Mouse (Mus musculus): ENCODE results near the gene Ifitm2. TPM values are rescaled to one million over a fixed set of nuclear protein-coding genes. Genes with fewer than 3 reads are reported as not detected.
A peak's percentile ranks its signal among the peaks of the same experiment; 100 is the strongest.

Ifitm2 gene
- total and polyA plus RNA-seq, 3 experiments: 213 to 317 TPM; not detected in 1

DNA sequence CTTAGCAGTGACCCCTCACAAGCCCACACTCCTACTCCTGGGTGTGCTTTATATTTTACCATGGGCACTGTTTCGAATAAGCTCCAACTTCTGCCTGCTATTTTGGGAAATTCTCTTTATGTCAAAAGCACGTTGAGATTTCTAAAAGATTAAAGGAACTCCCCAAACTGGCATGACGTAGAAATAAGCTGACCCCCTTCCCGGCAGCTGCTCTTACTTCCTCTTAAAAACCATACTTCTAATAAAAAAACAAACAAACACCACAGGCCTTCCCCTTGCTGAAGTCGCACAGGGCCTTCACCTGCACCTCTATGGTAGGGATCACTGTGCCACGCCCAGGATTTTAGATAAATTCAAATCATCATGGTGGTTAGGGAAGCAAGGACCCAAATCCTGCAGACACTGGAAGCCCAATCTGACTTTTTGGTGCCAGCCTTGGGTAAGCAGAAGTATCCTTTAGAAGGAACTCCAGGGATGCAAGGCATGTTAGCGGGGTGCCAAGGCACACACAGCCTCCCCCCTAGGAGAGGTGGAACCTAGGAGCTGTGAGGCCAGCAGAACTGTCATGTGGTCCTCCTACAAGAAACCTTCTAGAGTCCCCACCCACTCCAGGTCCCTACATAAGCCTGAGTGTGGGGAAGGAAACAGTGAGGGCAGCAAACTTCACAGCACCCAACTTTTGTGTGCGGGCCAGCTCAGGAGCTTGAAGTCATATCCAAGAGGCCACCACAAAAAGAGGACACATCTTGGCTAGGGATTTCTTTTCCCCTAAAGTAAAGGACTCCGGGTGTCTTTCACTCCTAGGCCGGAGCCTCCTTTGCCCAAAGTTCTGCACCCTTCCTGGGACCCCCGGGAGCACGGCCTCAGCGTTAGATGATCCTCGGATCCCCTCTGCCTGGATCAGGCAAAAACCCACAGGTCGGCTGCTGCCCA lies 1.7 kb downstream of the Ifitm2 start:
- Histone ChIP-seq H3K27ac (ENCODE audit: control insufficient read depth, low read depth, low read length) (peak overlapping the region; percentile 22; the same call in 1 of the 2 replicates), H3K27me3 (ENCODE audit: control insufficient read depth in 1 of 2, insufficient read depth in 2 of 2, low read length in 2 of 2) (no peaks in the 10 kb centered on the region), H3K4me3 (ENCODE audit: control insufficient read depth in 1 of 2, insufficient read depth in 1 of 2, low read depth in 2 of 2, low read length in 2 of 2) (peak overlapping the region; percentile 69 to 70), H3K4me1 (ENCODE audit: control insufficient read depth in 1 of 2, insufficient read depth in 2 of 2, low read length in 2 of 2) (peaks cover 0 to 21% of the 10 kb centered on the region in 2 experiments; a peak in 3 of 4 replicates), H3K9ac (ENCODE audit: control insufficient read depth, low read depth, low read length, poor library complexity, severe bottlenecking) (peak overlapping the region; percentile 46), H3K79me2 (ENCODE audit: control insufficient read depth, insufficient read depth, low read length, poor library complexity) (peaks cover 29% of the 10 kb centered on the region), H3K36me3 (ENCODE audit: control insufficient read depth in 1 of 2, insufficient read depth in 2 of 2, low read length in 2 of 2) (peaks cover 0 to 14% of the 10 kb centered on the region in 2 experiments; a peak in 2 of 4 replicates), H3K9me3 (replicated peaks; ENCODE audit: insufficient read depth, low read length) (no peaks in the 10 kb centered on the region)
- peak; percentile 58 for DNase-seq (ENCODE audit: low read depth, low spot score)
- TF ChIP-seq HCFC1 (IDR thresholded peaks at IDR 0.05; ENCODE audit: low read depth, low read length) (peak; percentile 33; the same call in 1 of the 2 replicates), MXI1 (IDR thresholded peaks at IDR 0.05; ENCODE audit: low read depth, low read length) (peak; percentile 76), USF2 (IDR thresholded peaks at IDR 0.05; ENCODE audit: borderline replicate concordance in 1 of 2, insufficient read depth in 1 of 2, low read depth in 1 of 2, low read length in 2 of 2) (no peak), MAX (IDR thresholded peaks at IDR 0.05; ENCODE audit: low read length) (no peak), MYC (IDR thresholded peaks at IDR 0.05; ENCODE audit: low read depth, low read length) (no peak), CTCF (IDR thresholded peaks at IDR 0.05 in 2 of 3, conservative IDR thresholded peaks at IDR 0.05 in 1 of 3; ENCODE audit: control insufficient read depth in 1 of 3, insufficient read depth in 1 of 3, low read depth in 2 of 3, low read length in 3 of 3, poor library complexity in 1 of 3, severe bottlenecking in 1 of 3) (no peak), GABPA (IDR thresholded peaks at IDR 0.05; ENCODE audit: low read depth, low read length) (no peak), MAFK (IDR thresholded peaks at IDR 0.05; ENCODE audit: borderline replicate concordance, low read depth, low read length) (no peak), JUND (IDR thresholded peaks at IDR 0.05; ENCODE audit: low read depth, low read length) (no peak), UBTF (IDR thresholded peaks at IDR 0.05; ENCODE audit: borderline replicate concordance, insufficient read depth, low read depth, low read length) (no peak), ZKSCAN1 (IDR thresholded peaks at IDR 0.05; ENCODE audit: low read depth, low read length) (no peak), ETS1 (IDR thresholded peaks at IDR 0.05; ENCODE audit: low read depth, low read length) (peak; percentile 86), POLR2AphosphoS2 (IDR thresholded peaks at IDR 0.05; ENCODE audit: low read length) (no peak), ZNF384 (IDR thresholded peaks at IDR 0.05; ENCODE audit: low read depth, low read length) (no peak), POLR2A (IDR thresholded peaks at IDR 0.05; ENCODE audit: control insufficient read depth in 1 of 2, insufficient read depth in 1 of 2, low read depth in 1 of 2, low read length in 2 of 2, poor library complexity in 1 of 2) (0 out of 4 replicates have a peak, but pooled peaks of 1 of the 2 experiments have one; percentile 24), MAZ (IDR thresholded peaks at IDR 0.05; ENCODE audit: low read depth, low read length) (no peak), ZMIZ1 (IDR thresholded peaks at IDR 0.05; ENCODE audit: low read depth, low read length) (no peak), ELF1 (IDR thresholded peaks at IDR 0.05; ENCODE audit: low read depth, low read length) (peak; percentile 37; the same call in 1 of the 2 replicates), RCOR1 (IDR thresholded peaks at IDR 0.05; ENCODE audit: low read depth, low read length) (no peak), NELFE (IDR thresholded peaks at IDR 0.05; ENCODE audit: low read depth, low read length) (no peak), SIN3A (IDR thresholded peaks at IDR 0.05; ENCODE audit: low read length) (peak; percentile 88), E2F4 (IDR thresholded peaks at IDR 0.05; ENCODE audit: borderline replicate concordance, low read depth, low read length) (no peak), MEF2A (IDR thresholded peaks at IDR 0.05; ENCODE audit: extremely low read depth, insufficient replicate concordance, low read depth, low read length, poor library complexity, severe bottlenecking) (0 out of 2 replicates have a peak, but pooled peaks have one; percentile 60), MYB (IDR thresholded peaks at IDR 0.05; ENCODE audit: low read depth, low read length) (no peak), NRF1 (IDR thresholded peaks at IDR 0.05; ENCODE audit: insufficient read depth, low read depth, low read length, poor library complexity, severe bottlenecking) (no peak), POLR2AphosphoS5 (IDR thresholded peaks at IDR 0.05; ENCODE audit: borderline replicate concordance, low read depth, low read length) (no peak), TCF12 (IDR thresholded peaks at IDR 0.05; ENCODE audit: low read depth, low read length) (no peak), TBP (IDR thresholded peaks at IDR 0.05; ENCODE audit: low read depth, low read length) (no peak), GATA1 (IDR thresholded peaks at IDR 0.05; ENCODE audit: low read depth, low read length) (no peak), SMC3 (IDR thresholded peaks at IDR 0.05; ENCODE audit: low read depth, low read length) (no peak), TAL1 (IDR thresholded peaks at IDR 0.05; ENCODE audit: low read length) (no peak), USF1 (IDR thresholded peaks at IDR 0.05; ENCODE audit: low read depth, low read length) (no peak), CHD1 (IDR thresholded peaks at IDR 0.05; ENCODE audit: low read depth, low read length) (no peak), ZC3H11A (IDR thresholded peaks at IDR 0.05; ENCODE audit: low read depth, low read length) (no peak), KAT2A (conservative IDR thresholded peaks at IDR 0.05; ENCODE audit: low read depth, low read length) (no peak)
